Mouse (Mus musculus): ENCODE results near the gene Klf2.

GRCm38 (mm10) chr8:72347553-72347952 lies 28.7 kb downstream of the Klf2 start:
- TF ChIP-seq CTCF (IDR thresholded peaks at IDR 0.05; ENCODE audit: low read depth, low read length) (no peak), EP300 (IDR thresholded peaks at IDR 0.05; ENCODE audit: insufficient read depth, low read depth, low read length) (no peak)

All from ES-Bruce4 (cell line).